Mouse (Mus musculus): ENCODE measurements around the gene Grid1.

- TF ChIP-seq POLR2A (IDR thresholded peaks at IDR 0.05; ENCODE audit: control insufficient read depth, extremely low read depth, insufficient read depth, low read length, poor library complexity): no peak
- TF ChIP-seq CTCF (IDR thresholded peaks at IDR 0.05; ENCODE audit: borderline replicate concordance, control insufficient read depth, extremely low read depth, insufficient read depth, low read length, poor library complexity): no peak
Observed at GRCm38 (mm10) chr14:35032283-35032682, 212.4 kb downstream of the Grid1 start.
